8 mouse cellular contexts compared by ENCODE assay signal in the genomic region with DNA sequence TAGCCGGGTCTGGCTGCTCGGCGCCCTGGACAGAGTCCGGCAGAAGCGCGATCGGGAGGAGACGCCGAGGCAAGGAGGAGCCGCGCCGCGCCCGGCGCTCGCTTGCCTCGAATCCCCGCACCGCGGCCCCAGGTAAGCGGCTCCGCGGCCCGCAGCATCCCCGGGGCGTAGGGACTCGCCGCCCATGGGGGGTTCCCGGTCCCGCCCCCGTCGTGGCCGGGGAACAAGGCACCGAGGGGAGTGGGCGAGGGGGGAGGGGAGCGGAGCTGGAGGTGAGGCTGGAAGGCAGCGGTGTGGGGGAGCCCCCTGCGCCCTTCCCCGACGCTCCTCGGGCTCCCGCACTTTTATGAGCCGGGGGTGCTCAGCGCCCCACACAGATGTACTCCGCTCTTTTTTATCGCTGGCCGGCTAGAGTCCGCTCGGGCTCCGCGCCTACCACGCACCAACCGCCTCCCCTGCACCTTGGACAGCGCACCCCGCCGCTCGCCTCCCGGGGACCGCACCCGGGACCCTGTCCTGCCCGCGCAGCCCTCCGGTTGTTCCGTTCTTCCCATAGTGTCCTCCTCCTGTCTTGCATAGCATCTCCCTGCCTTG. TPM values are rescaled to one million over a fixed set of nuclear protein-coding genes. Genes with fewer than 3 reads are reported as not detected.
DNase-seq lines count a peak whose midpoint lies in the region; ATAC-seq and TF ChIP-seq lines count a peak whose summit lies in the region.

No protein-coding gene starts in this region.

- H3K4me1 ChIP-seq in heart, embryonic 14.5 days (ENCODE audit: control insufficient read depth in 2 of 2, insufficient read depth in 2 of 2, low read length in 2 of 2) = peaks cover 0 to 7% of the 10 kb centered on the region in 2 experiments; a peak in 2 of 4 replicates
- H3K4me1 ChIP-seq in E14TG2a.4 (replicated peaks; ENCODE audit: low read depth, low read length) = peaks cover 6% of the 10 kb centered on the region
- no peaks in the 10 kb centered on the region for H3K4me1 ChIP-seq in hindbrain, embryonic 11.5 days (replicated peaks; ENCODE audit: control insufficient read depth, insufficient read depth, low read length)
- H3K4me1 ChIP-seq in liver, embryonic 16.5 days (ENCODE audit: control insufficient read depth, low read depth, low read length) = no peaks in the 10 kb centered on the region; the same call in 1 of the 2 replicates
- no peaks in the 10 kb centered on the region for H3K4me1 ChIP-seq in stomach, postnatal 0 days (replicated peaks; ENCODE audit: control insufficient read depth, insufficient read depth)

- no peak for TF ChIP-seq CTCF in E14TG2a.4 (conservative IDR thresholded peaks at IDR 0.05; ENCODE audit: low read length)
- TF ChIP-seq CTCF in stomach, postnatal 0 days (IDR thresholded peaks at IDR 0.05; ENCODE audit: low read depth) = no peak

- peak; percentile 45 for ATAC-seq in heart, embryonic 14.5 days (ENCODE audit: insufficient number of reproducible peaks, insufficient read depth, low FRiP score, low read depth)
- ATAC-seq in hindbrain, embryonic 11.5 days (ENCODE audit: low FRiP score) = peak; percentile 56
- no peak for ATAC-seq in liver, embryonic 16.5 days (ENCODE audit: low read depth)
- ATAC-seq in stomach, postnatal 0 days (ENCODE audit: low FRiP score, low TSS enrichment) = peak; percentile 46

- peaks cover 30% of the 10 kb centered on the region for H3K27me3 ChIP-seq in heart, embryonic 14.5 days (ENCODE audit: control insufficient read depth, insufficient read depth, low read length)
- H3K27me3 ChIP-seq in E14TG2a.4 (ENCODE audit: insufficient read depth, low read length) = peaks cover 56% of the 10 kb centered on the region
- no peaks in the 10 kb centered on the region for H3K27me3 ChIP-seq in hindbrain, embryonic 11.5 days (ENCODE audit: control insufficient read depth, insufficient read depth, low read length)
- H3K27me3 ChIP-seq in liver, embryonic 16.5 days (ENCODE audit: control insufficient read depth, insufficient read depth, low read depth, low read length) = peaks cover 41% of the 10 kb centered on the region
- H3K27me3 ChIP-seq in stomach, postnatal 0 days (ENCODE audit: control insufficient read depth, insufficient read depth, low read length) = peaks cover 5% of the 10 kb centered on the region; the same call in 1 of the 2 replicates

- peak overlapping the region; percentile 74 to 76 for H3K4me3 ChIP-seq in heart, embryonic 14.5 days (ENCODE audit: control insufficient read depth in 1 of 2, insufficient read depth in 1 of 2, low read depth in 1 of 2, low read length in 2 of 2)
- H3K4me3 ChIP-seq in E14TG2a.4 (replicated peaks; ENCODE audit: low read length) = peak overlapping the region; percentile 94
- peak overlapping the region; percentile 76 for H3K4me3 ChIP-seq in hindbrain, embryonic 11.5 days (ENCODE audit: low read depth, low read length)
- H3K4me3 ChIP-seq in liver, embryonic 16.5 days (ENCODE audit: low read depth, low read length) = peak overlapping the region; percentile 52
- H3K4me3 ChIP-seq in stomach, postnatal 0 days (ENCODE audit: low read depth, low read length) = peak overlapping the region; percentile 63

- intact Hi-C loops in heart, postnatal 36 days (cut with DNase I) = no loop called here

- TF ChIP-seq EP300 in stomach, postnatal 0 days (optimal IDR thresholded peaks at IDR 0.05) = no peak

- no peaks in the 10 kb centered on the region for H3K36me3 ChIP-seq in heart, embryonic 14.5 days (ENCODE audit: control insufficient read depth, insufficient read depth, low read length)
- no peaks in the 10 kb centered on the region for H3K36me3 ChIP-seq in E14TG2a.4 (ENCODE audit: insufficient read depth, low read length)
- H3K36me3 ChIP-seq in hindbrain, embryonic 11.5 days (ENCODE audit: control insufficient read depth, insufficient read depth, low read length) = no peaks in the 10 kb centered on the region
- no peaks in the 10 kb centered on the region for H3K36me3 ChIP-seq in liver, embryonic 16.5 days (ENCODE audit: control insufficient read depth, insufficient read depth)
- no peaks in the 10 kb centered on the region for H3K36me3 ChIP-seq in stomach, postnatal 0 days (ENCODE audit: control insufficient read depth, insufficient read depth, low read length)

- under 1% methylated on average over 31 of the region's 64 CpGs for WGBS in heart, embryonic 14.5 days
- WGBS in hindbrain, embryonic 11.5 days = under 1% methylated on average over 47 of the region's 64 CpGs
- under 1% methylated on average over 61 of the region's 64 CpGs for WGBS in liver, embryonic 16.5 days (ENCODE audit: insufficient replicate concordance)
- under 1% methylated on average over 44 of the region's 64 CpGs for WGBS in stomach, postnatal 0 days

- H3K9me3 ChIP-seq in heart, embryonic 14.5 days (ENCODE audit: control insufficient read depth, low read length) = no peaks in the 10 kb centered on the region
- no peaks in the 10 kb centered on the region for H3K9me3 ChIP-seq in E14TG2a.4 (ENCODE audit: low read length)
- no peaks in the 10 kb centered on the region for H3K9me3 ChIP-seq in hindbrain, embryonic 11.5 days (ENCODE audit: control insufficient read depth, low read length)
- no peaks in the 10 kb centered on the region for H3K9me3 ChIP-seq in liver, embryonic 16.5 days (replicated peaks; ENCODE audit: control insufficient read depth, low read length)
- no peaks in the 10 kb centered on the region for H3K9me3 ChIP-seq in stomach, postnatal 0 days (ENCODE audit: control insufficient read depth, low read length)

- H3K9ac ChIP-seq in heart, embryonic 14.5 days (ENCODE audit: low read length) = peak overlapping the region; percentile 73
- H3K9ac ChIP-seq in hindbrain, embryonic 11.5 days (ENCODE audit: low read depth, low read length) = peak overlapping the region; percentile 87
- H3K9ac ChIP-seq in liver, embryonic 16.5 days (ENCODE audit: low read depth, low read length) = no peak overlapping the region
- H3K9ac ChIP-seq in stomach, postnatal 0 days (ENCODE audit: low read length) = peak overlapping the region; percentile 54

- DNase-seq in heart, postnatal 36 days = no peak
- DNase-seq in adrenal gland, postnatal 36 days = peak; percentile 53 to 63
- DNase-seq in hindbrain, embryonic 11.5 days (ENCODE audit: low spot score) = peak; percentile 59
- peak; percentile 21 for DNase-seq in stomach, postnatal 0 days (ENCODE audit: low spot score)
- no peak for DNase-seq in frontal cortex, adult 2 months (ENCODE audit: extremely low spot score in 1 of 2, low spot score in 1 of 2)

- no peak overlapping the region for H3K27ac ChIP-seq in heart, embryonic 14.5 days (replicated peaks in 1 of 2; ENCODE audit: control insufficient read depth in 1 of 2, insufficient read depth in 1 of 2, low read depth in 2 of 2, low read length in 2 of 2)
- peak overlapping the region; percentile 91 for H3K27ac ChIP-seq in hindbrain, embryonic 11.5 days (ENCODE audit: low read depth, low read length)
- no peak overlapping the region for H3K27ac ChIP-seq in liver, embryonic 16.5 days (ENCODE audit: low read length)
- peak overlapping the region; percentile 45; the same call in 1 of the 2 replicates for H3K27ac ChIP-seq in stomach, postnatal 0 days (replicated peaks)

- H3K4me2 ChIP-seq in heart, embryonic 14.5 days (ENCODE audit: low read length) = peak overlapping the region; percentile 100
- H3K4me2 ChIP-seq in hindbrain, embryonic 11.5 days (replicated peaks; ENCODE audit: low read depth, low read length) = peak overlapping the region; percentile 87
- H3K4me2 ChIP-seq in liver, embryonic 16.5 days (ENCODE audit: low read depth, low read length) = peak overlapping the region; percentile 61
- H3K4me2 ChIP-seq in stomach, postnatal 0 days (replicated peaks; ENCODE audit: low read depth) = peak overlapping the region; percentile 97

RNA-seq across cellular contexts. Expression of gene Enox1, which starts 0.4 kb away (rescaled TPM):
- 2.0 and 2.2 TPM in 2 replicates for polyA plus RNA-seq in heart, embryonic 14.5 days (2014; fragmentation: Nextera tagmentation; extraction: Ambion mirVana)
- total RNA-seq in heart, postnatal 36 days (2021) = 1 to 10 TPM in 1 of 2 experiments, under 1 TPM in 1; 0.94 to 1.0 TPM
- 1 to 10 TPM; 3.8 to 4.2 TPM for total RNA-seq in adrenal gland, postnatal 36 days (2021)
- 17.3 and 18.3 TPM in 2 replicates for polyA plus RNA-seq in hindbrain, embryonic 11.5 days (2014; fragmentation: Nextera tagmentation; extraction: Ambion mirVana)
- 0.13 and 0.25 TPM in 2 replicates for polyA plus RNA-seq in liver, embryonic 16.5 days (2015; fragmentation: Nextera tagmentation; extraction: Ambion mirVana)
- polyA plus RNA-seq in stomach, postnatal 0 days (2015; fragmentation: Nextera tagmentation; extraction: Ambion mirVana) = 2.5 and 2.6 TPM in 2 replicates
- 18.7 and 23.8 TPM in 2 replicates for polyA plus RNA-seq in frontal cortex, adult 2 months (2012; rRNA removed)

Comparison
In these comparisons a context has a peak if more than half of its experiments do, and no peak if none do; other contexts are left out.
1. H3K27ac ChIP-seq: peak in hindbrain, embryonic 11.5 days (single experiment) and stomach, postnatal 0 days (single experiment); none in heart, embryonic 14.5 days (0 of 2) and liver, embryonic 16.5 days (single experiment).
2. DNase-seq: peak in adrenal gland, postnatal 36 days (2 of 2), hindbrain, embryonic 11.5 days (single experiment) and stomach, postnatal 0 days (single experiment); none in heart, postnatal 36 days (0 of 2) and frontal cortex, adult 2 months (0 of 2).
3. Peak in every context shown above with its lines, with median percentiles within 50 percentile points of each other: H3K4me2 ChIP-seq and H3K4me3 ChIP-seq.